Mouse (Mus musculus) midbrain, embryonic 12.5 days (tissue): ENCODE data around the gene Cdh24. TPM values are rescaled to one million over a fixed set of nuclear protein-coding genes. Genes with fewer than 3 reads are reported as not detected.

ENCODE experiments used
- ATAC-seq: fragments of 200-750 bp; cut with Nextera tagmentation; 2 replicates; pipeline ENCODE4 v1.8.0; 2017; ENCODE audit warnings: low read depth, moderate TSS enrichment, moderate library complexity; ENCODE audit not compliant: low FRiP score
- H3K27ac ChIP-seq: fragments of 300-500 bp; sonication (generic); replicated peaks from 2 replicates; pipeline ENCODE4 v1.5.1; 2016; ENCODE audit warnings: mild to moderate bottlenecking
- H3K27me3 ChIP-seq: fragments of 300-500 bp; sonication (generic); 2 replicates; pipeline ENCODE4 v1.6.1; 2016; ENCODE audit warnings: mild to moderate bottlenecking
- H3K36me3 ChIP-seq: fragments of 300-500 bp; sonication (generic); 2 replicates; pipeline ENCODE4 v1.6.1; 2016
- H3K4me1 ChIP-seq: fragments of 300-500 bp; sonication (generic); 2 replicates; pipeline ENCODE4 v1.6.1; 2016
- H3K4me2 ChIP-seq: fragments of 300-500 bp; sonication (generic); replicated peaks from 2 replicates; pipeline ENCODE4 v1.6.1; 2016; ENCODE audit warnings: mild to moderate bottlenecking, moderate library complexity
- H3K4me3 ChIP-seq: fragments of 300-500 bp; sonication (generic); 2 replicates; pipeline ENCODE4 v1.5.1; 2016; ENCODE audit warnings: mild to moderate bottlenecking
- H3K9ac ChIP-seq: fragments of 300-500 bp; sonication (generic); replicated peaks from 2 replicates; pipeline ENCODE4 v1.6.1; 2016; ENCODE audit warnings: mild to moderate bottlenecking, moderate library complexity
- H3K9me3 ChIP-seq: fragments of 300-500 bp; sonication (generic); 2 replicates; pipeline ENCODE4 v1.6.1; 2016; ENCODE audit warnings: mild to moderate bottlenecking
- WGBS: fragments of 180-500 bp; shearing (Covaris S2); methylation state at CpG from one replicate; pipeline ENCODE4 v1.1.7; 2016; 5-methylcytosine and 5-hydroxymethylcytosine counted together
- microRNA counts: library from miRNA; unstranded; fragments of <30 nt; microRNA quantifications from one replicate; lab custom pipeline; 2017
- microRNA-seq: library from miRNA; unstranded; fragments of <30 nt; microRNA quantifications from one replicate; pipeline ENCODE4, GENCODE M21; 2017
- polyA plus RNA-seq: library from polyadenylated mRNA; unstranded; fragments of >200 nt; fragmentation: Nextera tagmentation; extraction: Ambion mirVana; gene quantifications from 2 replicates; pipeline ENCODE4 v1.2.1, GENCODE M21; 2016

Gene Cdh24
- polyA plus RNA-seq, 1 experiment from 2014 or later, result 9.7 TPM

DNA sequence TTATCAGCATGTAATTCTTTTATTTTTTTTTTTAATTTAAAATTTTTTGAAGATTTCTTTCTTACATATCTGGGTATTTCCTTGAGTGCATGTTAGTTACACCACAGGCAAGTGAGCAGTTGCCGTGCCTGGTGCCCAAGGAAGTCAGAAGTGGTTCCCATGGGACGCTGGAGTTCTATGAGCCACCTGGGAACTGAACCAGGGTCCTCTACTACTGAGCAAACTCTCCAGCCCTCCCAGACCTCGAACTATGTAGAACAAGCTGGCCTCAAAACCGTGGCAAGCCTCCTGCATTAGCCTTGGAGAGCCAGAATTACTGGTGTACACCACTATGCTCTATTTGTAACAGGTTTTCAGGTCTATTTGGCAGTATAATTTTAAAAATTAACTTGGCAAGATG, 38.6 kb downstream of the Cdh24 start:
- ATAC-seq, result peak; percentile 14
- Histone ChIP-seq H3K4me3 (peak overlapping the region; percentile 55), H3K4me2 (peak overlapping the region; percentile 47), H3K9ac (peak overlapping the region; percentile 71), H3K27ac (peak overlapping the region; percentile 81), H3K27me3 (no peaks in the 10 kb centered on the region), H3K9me3 (no peaks in the 10 kb centered on the region), H3K36me3 (peaks cover 6% of the 10 kb centered on the region; the same call in 1 of the 2 replicates), H3K4me1 (peaks cover 23% of the 10 kb centered on the region)
- WGBS, result 40% methylated on average over 4 of the region's 4 CpGs

DNA sequence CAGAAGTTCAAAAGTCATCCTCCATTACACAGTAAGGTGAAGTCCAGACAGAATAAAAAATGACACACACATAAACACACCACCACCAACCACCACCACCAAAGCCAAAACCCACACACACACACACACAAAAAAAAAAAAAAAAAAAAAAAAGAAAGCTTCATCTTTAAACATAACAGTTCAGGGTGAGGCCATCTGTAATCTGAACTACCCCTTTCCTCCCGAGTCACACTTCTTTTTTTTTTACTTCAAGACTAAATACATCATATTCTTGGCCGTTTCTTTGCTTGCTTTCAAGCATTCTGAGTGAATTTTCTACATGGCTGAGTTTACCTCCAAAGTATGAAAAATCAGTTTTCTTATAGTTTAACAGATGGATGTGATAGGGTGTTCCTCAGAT, 39.6 kb downstream of the Cdh24 start:
- no peaks in the 10 kb centered on the region for H3K27me3 ChIP-seq
- H3K4me3 ChIP-seq, result no peak overlapping the region
- H3K36me3 ChIP-seq, result peaks cover 6% of the 10 kb centered on the region; the same call in 1 of the 2 replicates
- peaks cover 23% of the 10 kb centered on the region for H3K4me1 ChIP-seq
- 85% methylated on average over 2 of the region's 2 CpGs for WGBS
- no peak overlapping the region for H3K27ac ChIP-seq
- no peak overlapping the region for H3K9ac ChIP-seq
- no peaks in the 10 kb centered on the region for H3K9me3 ChIP-seq
- ATAC-seq, result no peak
- H3K4me2 ChIP-seq, result no peak overlapping the region

DNA sequence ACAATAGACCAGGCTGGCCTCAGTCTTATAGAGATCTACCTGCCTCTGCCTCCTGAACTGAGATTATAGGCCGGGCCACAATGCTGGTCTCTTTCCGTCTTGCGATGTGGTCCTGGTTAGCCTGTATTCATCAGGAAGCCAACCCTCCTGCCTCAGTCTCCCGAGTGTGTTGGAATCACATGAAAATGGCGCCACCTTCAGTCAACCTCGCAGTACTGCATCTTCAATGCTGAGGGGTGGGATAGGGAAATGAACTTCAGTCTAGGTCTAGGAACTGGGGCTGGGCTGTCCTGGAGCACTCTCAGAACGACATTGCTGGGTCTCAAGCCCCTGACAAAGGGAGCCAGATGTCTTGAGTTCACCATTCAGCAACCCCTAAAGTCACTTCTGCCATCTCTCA, 44.1 kb downstream of the Cdh24 start:
- H3K4me3 ChIP-seq, result no peak overlapping the region
- no peak overlapping the region for H3K4me2 ChIP-seq
- H3K4me1 ChIP-seq, result 0 out of 2 replicates have a peak, but pooled peaks cover 4% of the 10 kb centered on the region
- ATAC-seq, result no peak
- 79% methylated on average over 7 of the region's 7 CpGs for WGBS
- no peak overlapping the region for H3K27ac ChIP-seq
- no peak overlapping the region for H3K9ac ChIP-seq
- H3K9me3 ChIP-seq, result no peaks in the 10 kb centered on the region
- H3K36me3 ChIP-seq, result peaks cover 24% of the 10 kb centered on the region
- no peaks in the 10 kb centered on the region for H3K27me3 ChIP-seq

DNA sequence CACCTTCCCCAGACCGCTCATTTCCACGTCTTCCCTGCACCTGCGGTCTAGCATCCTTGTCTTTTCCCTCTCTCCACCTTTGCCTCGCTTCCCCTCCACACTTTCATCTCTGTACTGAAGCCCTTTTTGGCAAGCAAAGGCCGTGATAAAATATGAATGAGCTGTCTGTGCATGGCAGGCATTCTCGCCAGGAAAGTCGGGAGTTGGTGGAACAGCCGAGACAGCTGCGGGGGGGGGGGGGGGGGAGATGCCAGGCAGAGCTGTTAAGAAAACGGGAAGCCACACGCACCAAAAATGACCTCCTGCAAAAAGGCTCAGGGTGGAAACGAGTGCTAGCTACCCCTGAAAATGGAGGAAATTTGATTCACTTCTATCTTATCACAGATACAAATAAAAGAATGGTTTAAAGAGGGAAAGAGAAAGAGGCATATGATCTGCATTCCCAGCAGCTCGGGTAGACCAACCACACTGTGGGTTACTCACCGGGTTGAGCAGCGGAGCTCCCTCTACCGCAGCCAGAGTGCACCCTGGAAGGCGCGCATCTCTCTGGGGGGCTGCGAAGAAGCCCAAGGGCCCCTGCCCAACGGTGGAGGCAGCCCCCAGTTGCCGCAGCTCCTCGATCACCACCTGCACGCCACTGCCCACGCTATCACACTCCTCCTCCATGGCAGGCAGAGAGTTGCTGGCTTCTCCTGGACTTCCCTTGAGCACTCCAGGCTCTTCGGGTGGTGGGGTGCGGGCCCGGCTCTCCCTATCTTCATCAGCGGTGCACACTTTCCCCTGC, 46.3 kb downstream of the Cdh24 start:
- Histone ChIP-seq H3K27me3 (no peaks in the 10 kb centered on the region), H3K9me3 (no peaks in the 10 kb centered on the region), H3K36me3 (peaks cover 24% of the 10 kb centered on the region), H3K4me3 (no peak overlapping the region), H3K4me1 (0 out of 2 replicates have a peak, but pooled peaks cover 4% of the 10 kb centered on the region), H3K4me2 (no peak overlapping the region; the same call in 1 of the 2 replicates), H3K27ac (no peak overlapping the region), H3K9ac (no peak overlapping the region)
- no peak for ATAC-seq
- WGBS, result 73% methylated on average over 28 of the region's 28 CpGs

DNA sequence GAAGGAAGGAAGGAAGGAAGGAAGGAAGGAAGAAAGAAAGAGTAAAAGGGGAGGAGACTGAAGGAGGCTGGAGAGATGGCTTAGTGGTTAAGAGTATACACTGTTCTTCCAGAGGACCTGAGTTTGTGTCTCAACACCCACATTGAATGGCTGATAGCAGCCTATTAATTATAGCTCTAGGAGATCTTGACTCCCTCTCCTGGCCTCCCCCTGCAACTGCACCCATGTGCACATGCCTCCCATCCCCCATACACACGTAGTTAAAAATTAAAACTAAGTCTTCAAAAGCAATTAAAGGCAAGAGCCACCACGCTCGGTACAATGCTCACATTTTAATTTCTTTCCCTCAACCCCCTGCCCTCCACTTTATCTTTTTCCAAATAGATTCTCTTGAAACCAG, 47.1 kb downstream of the Cdh24 start:
- Histone ChIP-seq H3K4me2 (no peak overlapping the region), H3K4me1 (0 out of 2 replicates have a peak, but pooled peaks cover 4% of the 10 kb centered on the region), H3K27me3 (no peaks in the 10 kb centered on the region), H3K27ac (no peak overlapping the region), H3K9ac (no peak overlapping the region), H3K4me3 (no peak overlapping the region), H3K9me3 (no peaks in the 10 kb centered on the region), H3K36me3 (peaks cover 19% of the 10 kb centered on the region)
- ATAC-seq, result no peak
- 94% methylated on average over 3 of the region's 3 CpGs for WGBS

DNA sequence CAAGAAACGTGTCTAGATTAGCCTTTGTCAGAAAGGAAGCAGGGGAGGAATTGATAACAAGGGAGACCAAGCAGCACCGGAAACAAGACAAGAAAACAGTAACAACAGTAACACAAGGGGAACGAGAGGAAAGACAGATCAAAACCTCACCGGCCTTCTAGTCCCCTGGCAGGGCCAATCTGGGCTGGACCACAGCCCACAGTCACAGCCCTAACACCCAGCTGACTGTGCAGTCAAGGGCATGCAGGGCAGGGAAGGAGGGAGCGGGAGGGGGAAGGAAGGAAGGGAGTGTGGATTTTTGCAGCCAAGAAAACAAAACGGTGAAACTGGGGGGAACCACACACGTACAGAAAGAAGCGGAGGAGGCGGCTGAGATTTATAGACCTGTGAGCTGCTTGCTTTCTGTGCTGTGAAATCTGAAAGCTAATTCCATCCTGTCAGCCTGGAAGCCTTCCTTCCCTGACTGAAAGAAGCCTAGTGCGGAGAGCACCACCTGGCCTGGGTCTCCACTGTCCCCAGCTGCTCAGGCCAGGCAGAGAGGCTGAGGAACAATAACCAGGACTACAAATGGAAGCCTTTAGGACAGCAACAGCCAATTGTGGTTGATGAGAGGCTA, 48.7 kb downstream of the Cdh24 start:
- H3K4me2 ChIP-seq, result no peak overlapping the region
- 0 out of 2 replicates have a peak, but pooled peaks cover 4% of the 10 kb centered on the region for H3K4me1 ChIP-seq
- H3K36me3 ChIP-seq, result peaks cover 18% of the 10 kb centered on the region
- no peaks in the 10 kb centered on the region for H3K9me3 ChIP-seq
- WGBS, result 81% methylated on average over 10 of the region's 10 CpGs
- ATAC-seq, result no peak
- no peaks in the 10 kb centered on the region for H3K27me3 ChIP-seq
- H3K4me3 ChIP-seq, result no peak overlapping the region
- no peak overlapping the region for H3K9ac ChIP-seq
- 0 out of 2 replicates have a peak overlapping the region, but pooled peaks have one; percentile 35 for H3K27ac ChIP-seq

DNA sequence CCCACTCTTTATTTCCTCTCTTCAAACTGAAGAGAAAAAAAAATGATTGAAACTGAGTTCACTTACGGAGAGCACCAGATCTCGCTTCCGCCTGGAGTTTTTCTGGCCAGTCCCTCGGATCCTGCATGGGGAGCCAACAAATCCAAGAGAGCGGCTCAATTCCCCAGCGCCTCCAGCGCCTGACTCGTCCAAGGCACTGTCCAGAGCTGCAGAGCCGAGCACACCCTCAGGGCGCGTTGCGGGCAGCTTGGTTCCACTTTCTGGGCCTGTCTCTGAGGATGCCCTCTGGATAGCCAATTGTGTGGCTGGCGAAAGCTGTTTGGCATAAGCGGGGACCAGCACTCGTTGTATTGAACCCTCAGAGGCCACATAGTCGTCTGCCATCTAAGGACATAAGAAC, 50.1 kb downstream of the Cdh24 start:
- whole genome bisulfite sequencing, result 88% methylated on average over 16 of the region's 16 CpGs

DNA sequence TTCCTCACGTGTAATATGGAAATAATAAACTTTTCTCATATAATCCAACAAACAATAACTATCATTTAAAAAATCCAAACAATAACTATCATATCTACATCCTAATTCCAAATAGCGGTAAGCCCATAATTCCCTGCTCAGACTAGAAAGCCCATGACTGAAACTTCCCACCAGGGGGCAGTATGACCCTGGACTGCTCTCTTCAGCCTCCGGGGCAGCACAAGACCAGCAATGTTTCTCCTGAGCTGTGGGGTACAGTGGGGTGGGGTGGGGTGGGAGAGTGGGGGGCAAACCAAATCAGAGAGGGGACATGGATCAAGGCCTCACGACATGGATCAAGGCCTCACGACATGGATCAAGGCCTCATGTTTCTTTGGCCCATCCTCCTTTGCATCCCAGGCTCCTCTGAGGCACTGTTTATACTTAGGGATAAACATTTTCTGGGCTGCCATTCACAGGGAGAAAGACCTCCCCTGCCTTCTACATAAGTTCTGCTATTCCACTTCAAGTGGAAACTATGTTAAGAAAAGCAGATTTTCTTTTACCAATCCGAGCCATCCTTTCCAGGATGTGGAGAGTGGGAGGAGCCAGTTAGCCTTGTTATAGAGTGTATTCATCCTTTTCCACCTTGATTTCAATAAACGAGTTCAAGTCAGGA, 57.4 kb downstream of the Cdh24 start:
- ATAC-seq, result peak; percentile 60
- 51% methylated on average over 7 of the region's 7 CpGs for WGBS
- no peak overlapping the region for H3K27ac ChIP-seq

More for the DNA sequence above, 50.1 kb downstream of the Cdh24 start:
- Histone ChIP-seq H3K9ac (no peak overlapping the region), H3K4me2 (no peak overlapping the region), H3K36me3 (peaks cover 18% of the 10 kb centered on the region), H3K4me3 (no peak overlapping the region), H3K27ac (no peak overlapping the region), H3K9me3 (no peaks in the 10 kb centered on the region), H3K27me3 (no peaks in the 10 kb centered on the region), H3K4me1 (0 out of 2 replicates have a peak, but pooled peaks cover 4% of the 10 kb centered on the region)
- ATAC-seq, result no peak

DNA sequence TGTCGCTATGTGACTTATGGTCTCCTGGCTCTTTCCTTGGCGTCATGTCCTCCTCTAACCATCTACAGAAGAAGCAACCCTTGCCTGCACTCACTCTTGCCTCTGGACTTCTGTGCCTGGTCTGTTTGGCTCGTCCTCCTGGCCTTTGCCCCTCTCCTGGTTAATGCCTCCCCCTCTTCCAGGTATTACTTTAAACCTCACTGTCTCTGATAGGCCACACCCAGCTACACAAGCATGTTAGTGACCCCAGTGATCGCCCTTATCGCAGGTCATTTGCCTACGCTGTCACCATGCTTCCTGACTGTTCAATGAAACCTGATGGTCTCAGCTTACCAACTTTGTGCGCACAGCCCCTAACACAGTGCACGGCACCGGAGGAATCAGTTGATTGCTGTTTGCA, 58.6 kb downstream of the Cdh24 start:
- no peak overlapping the region for H3K4me2 ChIP-seq
- no peaks in the 10 kb centered on the region for H3K9me3 ChIP-seq
- 91% methylated on average over 9 of the region's 9 CpGs for WGBS
- ATAC-seq, result no peak
- no peak overlapping the region for H3K4me3 ChIP-seq
- H3K36me3 ChIP-seq, result peaks cover 13% of the 10 kb centered on the region
- no peak overlapping the region for H3K9ac ChIP-seq
- no peak overlapping the region for H3K27ac ChIP-seq
- peaks cover 5% of the 10 kb centered on the region; the same call in 1 of the 2 replicates for H3K4me1 ChIP-seq
- no peaks in the 10 kb centered on the region for H3K27me3 ChIP-seq

More for the DNA sequence above, 57.4 kb downstream of the Cdh24 start:
- Histone ChIP-seq H3K9ac (no peak overlapping the region), H3K36me3 (peaks cover 13% of the 10 kb centered on the region), H3K9me3 (no peaks in the 10 kb centered on the region), H3K27me3 (no peaks in the 10 kb centered on the region), H3K4me3 (no peak overlapping the region), H3K4me2 (no peak overlapping the region), H3K4me1 (no peaks in the 10 kb centered on the region)

MicroRNAs within 50 kb of the gene (microRNA counts, 519-probe panel; counts per million panel counts)
- microRNA mmu-miR-686 (lab: Ali Mortazavi, UCI), result not detected

Small RNA genes lying within 50 kb of the gene (microRNA-seq; reads per million reads assigned to microRNA genes)
- gene Mir686 (not detected), gene Mir6948 (0.93 reads per million)

Other genes with a start within 250 kb of the Cdh24 start
- 3.9 and 4.7 TPM in 2 replicates for gene Slc7a7, start 223.6 kb downstream of the Cdh24 start, polyA plus RNA-seq
- gene Mrpl52, start 214.5 kb downstream of the Cdh24 start, polyA plus RNA-seq, result 262 and 264 TPM in 2 replicates
- gene Mmp14, start 209.8 kb downstream of the Cdh24 start, polyA plus RNA-seq, result 84.8 and 88.6 TPM in 2 replicates
- gene Lrp10, start 177.2 kb downstream of the Cdh24 start, polyA plus RNA-seq, result 31.1 and 32.5 TPM in 2 replicates
- 42.6 and 44.9 TPM in 2 replicates for gene Rem2, start 165.3 kb downstream of the Cdh24 start, polyA plus RNA-seq
- 117 and 119 TPM in 2 replicates for gene Prmt5, start 123.8 kb downstream of the Cdh24 start, polyA plus RNA-seq
- 32.4 and 35.0 TPM in 2 replicates for gene Haus4, start 86.7 kb downstream of the Cdh24 start, polyA plus RNA-seq
- gene Ajuba, start 63.8 kb downstream of the Cdh24 start, polyA plus RNA-seq, result 41.6 and 46.6 TPM in 2 replicates
- 8.2 and 10.4 TPM in 2 replicates for gene 4931414P19Rik, start 35.4 kb downstream of the Cdh24 start, polyA plus RNA-seq
- gene Psmb5, start 23.3 kb downstream of the Cdh24 start, polyA plus RNA-seq, result 363 and 400 TPM in 2 replicates
- gene Psmb11, start 19.9 kb downstream of the Cdh24 start, polyA plus RNA-seq, result not detected in 2 replicates
- not detected in 2 replicates for gene Gm17606, start 412 bp downstream of the Cdh24 start, polyA plus RNA-seq
- 84.9 and 89.0 TPM in 2 replicates for gene 1700123O20Rik, start 44.9 kb upstream of the Cdh24 start, polyA plus RNA-seq
- gene Acin1, start 45.6 kb upstream of the Cdh24 start, polyA plus RNA-seq, result 176 and 178 TPM in 2 replicates
- gene Gm29776, start 57.5 kb upstream of the Cdh24 start, polyA plus RNA-seq, result 0.09 and 0.11 TPM in 2 replicates
- 0.38 TPM in 1 of 2 replicates, not detected in the other for gene Cebpe, start 70.8 kb upstream of the Cdh24 start, polyA plus RNA-seq
- gene Slc7a8, start 140.6 kb upstream of the Cdh24 start, polyA plus RNA-seq, result 2.9 and 3.3 TPM in 2 replicates
- not detected in 2 replicates for gene Rnf212b, start 172.8 kb upstream of the Cdh24 start, polyA plus RNA-seq
- gene Homez, start 229.6 kb upstream of the Cdh24 start, polyA plus RNA-seq, result 16.4 and 18.6 TPM in 2 replicates
- 0.80 and 1.6 TPM in 2 replicates for gene Ppp1r3e, start 236.2 kb upstream of the Cdh24 start, polyA plus RNA-seq
- gene Bcl2l2, start 242.0 kb upstream of the Cdh24 start, polyA plus RNA-seq, result 2.7 and 3.7 TPM in 2 replicates
- gene Gm20521, start 242.1 kb upstream of the Cdh24 start, polyA plus RNA-seq, result 0.22 TPM in 1 of 2 replicates, not detected in the other